Mouse (Mus musculus) myocyte (in vitro differentiated cells): ENCODE measurements around the gene Car5a. TPM values are rescaled to one million over a fixed set of nuclear protein-coding genes. Genes with fewer than 3 reads are reported as not detected.

ENCODE experiments used
- H3K27me3 ChIP-seq: one replicate; pipeline ENCODE4 v1.6.1; 2011; ENCODE audit not compliant: control insufficient read depth, insufficient read depth, insufficient read length
- H3K36me3 ChIP-seq: one replicate; pipeline ENCODE4 v1.6.1; 2011; ENCODE audit not compliant: control insufficient read depth, insufficient read depth
- H3K4me2 ChIP-seq: one replicate; pipeline ENCODE4 v1.6.1; 2011; ENCODE audit warnings: low read depth, control low read depth
- H3K4me3 ChIP-seq: one replicate; pipeline ENCODE4 v1.5.1; 2011; ENCODE audit warnings: mild to moderate bottlenecking, control low read depth, moderate library complexity
- H3K79me2 ChIP-seq: one replicate; pipeline ENCODE4 v1.6.1; 2011; ENCODE audit not compliant: control insufficient read depth, insufficient read depth
- H3ac ChIP-seq: one replicate; pipeline ENCODE4 v1.6.1; 2011; ENCODE audit not compliant: control insufficient read depth, insufficient read length
- CEBPB ChIP-seq: IDR thresholded peaks from 2 replicates; pipeline ENCODE4 v1.6.1; 2011; ENCODE audit warnings: mild to moderate bottlenecking, moderate library complexity; ENCODE audit not compliant: poor library complexity, insufficient read depth, severe bottlenecking
- E2F4 ChIP-seq: IDR thresholded peaks from one replicate; pipeline ENCODE4 v1.6.1; 2011; ENCODE audit warnings: mild to moderate bottlenecking, control low read depth, moderate library complexity; ENCODE audit not compliant: insufficient read depth
- MAX ChIP-seq: IDR thresholded peaks from one replicate; pipeline ENCODE4 v1.6.1; 2011; ENCODE audit warnings: low read depth, mild to moderate bottlenecking, control low read depth
- MYOD1 ChIP-seq, 3 experiments: IDR thresholded peaks; one replicate each; pipeline ENCODE4 v1.6.1; 2011; ENCODE audit warnings: control low read depth in 2 of 3, low read depth in 2 of 3, mild to moderate bottlenecking in 2 of 3, moderate library complexity in 1 of 3; ENCODE audit not compliant: insufficient read length in 2 of 3, control insufficient read depth in 1 of 3
- MYOG ChIP-seq, 3 experiments: IDR thresholded peaks; one replicate each; pipeline ENCODE4 v1.6.1; 2011; ENCODE audit warnings: control low read depth in 2 of 3, low read depth in 2 of 3, mild to moderate bottlenecking in 2 of 3; ENCODE audit not compliant: insufficient read length in 2 of 3, control insufficient read depth in 1 of 3, insufficient read depth in 1 of 3
- POLR2A ChIP-seq: IDR thresholded peaks from one replicate; pipeline ENCODE4 v1.6.1; 2011; ENCODE audit warnings: low read depth, mild to moderate bottlenecking, control low read depth, moderate library complexity; ENCODE audit not compliant: insufficient read length
- POLR2AphosphoS2 ChIP-seq: IDR thresholded peaks from one replicate; pipeline ENCODE4 v1.6.1; 2011; ENCODE audit warnings: low read depth, control low read depth; ENCODE audit not compliant: insufficient read length
- REST ChIP-seq: IDR thresholded peaks from one replicate; pipeline ENCODE4 v1.6.1; 2011; ENCODE audit warnings: mild to moderate bottlenecking, control low read depth, moderate library complexity; ENCODE audit not compliant: insufficient read depth, insufficient read length
- SRF ChIP-seq: IDR thresholded peaks from one replicate; pipeline ENCODE4 v1.6.1; 2011; ENCODE audit warnings: low read depth; ENCODE audit not compliant: control insufficient read depth, insufficient read length
- TCF12 ChIP-seq: IDR thresholded peaks from one replicate; pipeline ENCODE4 v1.6.1; 2011; ENCODE audit warnings: mild to moderate bottlenecking, control low read depth; ENCODE audit not compliant: poor library complexity, insufficient read depth, severe bottlenecking
- TCF3 ChIP-seq: IDR thresholded peaks from one replicate; pipeline ENCODE4 v1.6.1; 2011; ENCODE audit warnings: low read depth, control low read depth; ENCODE audit not compliant: insufficient read length
- USF1 ChIP-seq: IDR thresholded peaks from one replicate; pipeline ENCODE4 v1.6.1; 2011; ENCODE audit warnings: low read depth, mild to moderate bottlenecking, control low read depth, moderate library complexity
- polyA plus RNA-seq: library from polyadenylated mRNA; unstranded; fragments of >200 nt; fragmentation: generic; extraction: Trizol; gene quantifications from one replicate; pipeline ENCODE4 v1.2.1, GENCODE M21; 2012; ENCODE audit warnings: missing spikeins

The Car5a gene
- polyA plus RNA-seq, 1 experiment: not detected

DNA sequence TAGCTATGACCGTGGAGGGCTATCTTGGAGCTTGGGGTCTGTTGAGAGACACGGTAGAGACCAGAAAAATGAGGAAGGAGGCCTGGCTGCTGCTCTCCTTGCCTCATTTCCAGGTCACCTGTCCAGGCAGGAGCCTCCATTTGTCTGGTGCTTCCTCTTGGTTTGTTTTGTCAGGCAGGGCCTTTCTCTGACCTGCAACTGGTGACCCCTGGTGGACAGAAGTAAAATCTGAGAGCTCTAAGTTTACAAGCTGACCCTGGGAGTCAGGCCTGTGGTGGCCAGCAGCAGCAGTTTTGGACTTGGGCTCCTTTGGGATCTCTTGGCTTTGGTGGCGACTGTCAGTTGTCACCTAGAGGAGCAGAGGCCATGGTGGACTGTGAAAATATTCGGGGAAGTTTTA is 10.2 kb downstream of the Car5a start:
- H3ac ChIP-seq: no peak overlapping the region
- TF ChIP-seq SRF: no peak
- no peak for TF ChIP-seq USF1
- TF ChIP-seq REST: no peak
- no peak for TF ChIP-seq TCF3
- no peak for TF ChIP-seq POLR2A
- TF ChIP-seq MYOD1 (IDR thresholded peaks at IDR 0.05; ENCODE audit: control insufficient read depth in 1 of 3, insufficient read length in 2 of 3, low read depth in 2 of 3): no peak
- no peak for TF ChIP-seq POLR2AphosphoS2
- TF ChIP-seq E2F4: no peak
- no peak for TF ChIP-seq TCF12
- TF ChIP-seq MYOG (IDR thresholded peaks at IDR 0.05; ENCODE audit: control insufficient read depth in 1 of 3, insufficient read depth in 1 of 3, insufficient read length in 2 of 3, low read depth in 2 of 3): no peak
- no peak for TF ChIP-seq CEBPB
- H3K36me3 ChIP-seq: no peaks in the 10 kb centered on the region
- no peaks in the 10 kb centered on the region for H3K27me3 ChIP-seq
- H3K79me2 ChIP-seq: no peaks in the 10 kb centered on the region
- H3K4me2 ChIP-seq: no peak overlapping the region
- no peak overlapping the region for H3K4me3 ChIP-seq

DNA sequence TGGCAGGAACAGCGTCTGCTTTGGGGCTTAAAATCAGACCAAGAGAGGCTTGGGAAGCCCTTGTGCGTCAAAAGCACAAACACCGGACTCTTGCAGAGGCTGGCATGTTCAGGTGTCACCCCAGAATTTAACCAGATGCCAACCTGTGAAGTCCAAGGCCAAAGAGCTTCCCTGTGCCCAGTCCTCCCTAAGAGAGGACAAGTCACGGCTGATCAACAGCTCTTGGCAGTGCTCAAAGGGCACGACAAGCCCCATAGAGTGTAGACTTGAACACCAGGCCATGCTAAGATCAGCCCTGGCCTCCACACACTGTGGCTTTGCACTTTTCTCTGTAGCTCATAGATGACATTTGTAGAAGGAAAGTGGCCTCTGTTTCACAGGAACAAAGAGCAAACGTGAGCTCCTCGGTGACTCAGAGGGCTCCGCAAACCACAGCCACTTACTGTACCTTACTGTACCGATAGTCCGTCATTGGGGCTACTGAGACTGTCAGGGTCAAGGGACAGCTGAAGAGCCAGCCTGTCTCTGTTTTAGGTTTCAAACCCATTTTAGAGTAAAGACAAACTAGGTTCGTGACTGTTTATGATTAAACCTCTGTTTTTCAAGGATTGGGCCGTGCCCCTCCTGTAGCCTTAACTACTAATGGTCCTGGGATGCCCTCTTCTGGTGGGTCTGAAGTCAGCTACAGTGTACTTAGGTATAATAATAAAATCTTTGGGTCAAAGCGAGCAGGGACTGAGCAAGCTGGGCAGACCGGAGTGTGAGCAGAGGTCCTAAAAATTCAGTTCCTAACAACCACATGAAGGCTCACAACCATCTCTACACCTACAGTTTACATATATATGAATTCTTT is 11.8 kb downstream of the Car5a start:
- H3K27me3 ChIP-seq: no peaks in the 10 kb centered on the region
- H3K79me2 ChIP-seq: no peaks in the 10 kb centered on the region
- no peaks in the 10 kb centered on the region for H3K36me3 ChIP-seq
- TF ChIP-seq SRF (no peak), REST (no peak), POLR2AphosphoS2 (no peak), TCF12 (no peak), E2F4 (no peak), CEBPB (no peak), TCF3 (no peak), POLR2A (no peak), MYOD1 (IDR thresholded peaks at IDR 0.05; ENCODE audit: control insufficient read depth in 1 of 3, insufficient read length in 2 of 3, low read depth in 2 of 3) (no peak), USF1 (no peak), MAX (no peak), MYOG (IDR thresholded peaks at IDR 0.05; ENCODE audit: control insufficient read depth in 1 of 3, insufficient read depth in 1 of 3, insufficient read length in 2 of 3, low read depth in 2 of 3) (no peak)
- no peak overlapping the region for H3ac ChIP-seq
- no peak overlapping the region for H3K4me3 ChIP-seq
- peak overlapping the region; percentile 1 for H3K4me2 ChIP-seq

DNA sequence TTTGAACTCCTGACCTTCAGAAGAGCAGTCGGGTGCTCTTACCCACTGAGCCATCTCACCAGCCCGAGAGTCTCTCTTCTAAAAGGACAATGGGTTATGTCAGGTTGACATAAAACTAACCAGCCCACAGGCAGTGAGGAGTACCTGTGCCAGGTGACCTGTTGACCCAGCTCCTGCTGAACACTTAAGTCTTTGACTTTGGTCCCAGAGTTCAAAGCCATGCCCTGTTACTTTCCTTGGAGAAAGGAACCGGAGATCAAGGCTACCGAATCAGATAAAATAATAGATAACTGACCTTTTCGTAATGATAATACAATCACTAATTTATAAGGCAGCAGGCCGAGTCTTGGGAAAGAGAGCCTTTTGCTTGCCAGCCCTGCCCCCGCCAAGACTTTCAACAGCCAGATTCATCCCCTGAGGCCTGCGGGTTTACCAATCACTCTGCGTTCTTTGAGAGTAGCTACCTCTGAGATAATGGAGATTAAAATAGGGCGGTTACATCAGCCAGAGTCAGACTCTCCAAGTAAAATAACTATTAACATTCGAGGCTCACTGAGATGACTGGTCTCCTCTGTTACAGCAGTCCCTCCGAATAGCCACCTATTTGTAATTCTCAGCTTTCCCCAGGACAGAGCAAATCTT is 12.6 kb downstream of the Car5a start:
- Histone ChIP-seq H3ac (no peak overlapping the region), H3K4me2 (peak overlapping the region; percentile 1), H3K79me2 (no peaks in the 10 kb centered on the region), H3K27me3 (no peaks in the 10 kb centered on the region), H3K36me3 (no peaks in the 10 kb centered on the region), H3K4me3 (no peak overlapping the region)
- TF ChIP-seq MYOD1 (IDR thresholded peaks at IDR 0.05; ENCODE audit: control insufficient read depth in 1 of 3, insufficient read length in 2 of 3, low read depth in 2 of 3) (no peak), MYOG (IDR thresholded peaks at IDR 0.05; ENCODE audit: control insufficient read depth in 1 of 3, insufficient read depth in 1 of 3, insufficient read length in 2 of 3, low read depth in 2 of 3) (no peak), CEBPB (no peak), MAX (no peak), E2F4 (no peak), REST (no peak), TCF12 (no peak), POLR2AphosphoS2 (no peak), SRF (no peak), TCF3 (no peak), USF1 (no peak), POLR2A (no peak)

DNA sequence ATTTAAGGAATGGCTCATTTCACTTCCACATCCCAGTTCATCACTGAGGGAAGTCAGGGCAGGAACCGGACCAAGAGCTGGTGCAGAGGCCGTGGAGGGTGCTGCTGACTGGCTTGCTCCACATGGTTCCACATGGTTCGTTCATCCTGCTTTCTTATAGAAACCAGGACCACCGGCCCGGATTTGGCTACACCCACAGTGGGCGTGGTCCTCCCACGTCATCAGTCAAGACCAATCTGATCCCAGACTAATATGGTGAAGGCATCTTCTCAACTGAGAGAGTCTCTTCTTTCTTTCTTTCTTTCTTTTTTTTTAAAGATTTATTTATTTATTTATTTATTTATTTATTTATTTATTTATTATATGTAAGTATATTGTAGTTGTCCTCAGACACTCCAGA is 13.1 kb downstream of the Car5a start:
- Histone ChIP-seq H3K36me3 (no peaks in the 10 kb centered on the region), H3ac (no peak overlapping the region), H3K4me3 (no peak overlapping the region), H3K4me2 (no peak overlapping the region), H3K27me3 (no peaks in the 10 kb centered on the region), H3K79me2 (no peaks in the 10 kb centered on the region)
- TF ChIP-seq POLR2AphosphoS2 (no peak), MYOG (IDR thresholded peaks at IDR 0.05; ENCODE audit: control insufficient read depth in 1 of 3, insufficient read depth in 1 of 3, insufficient read length in 2 of 3, low read depth in 2 of 3) (no peak), CEBPB (no peak), TCF3 (no peak), USF1 (no peak), E2F4 (no peak), SRF (no peak), POLR2A (no peak), MYOD1 (IDR thresholded peaks at IDR 0.05; ENCODE audit: control insufficient read depth in 1 of 3, insufficient read length in 2 of 3, low read depth in 2 of 3) (no peak), REST (no peak)
